Mouse (Mus musculus) embryonic fibroblast, embryonic 13.5 days (primary cell): Measurements from ENCODE around the gene B4gat1. TPM values are rescaled to one million over a fixed set of nuclear protein-coding genes. Genes with fewer than 3 reads are reported as not detected.
A peak's percentile ranks its signal among the peaks of the same experiment; 100 is the strongest.

ENCODE experiments used
- H3K27ac ChIP-seq: 2 replicates; pipeline ENCODE4 v1.5.1; 2012; ENCODE audit warnings: low read length, control low read depth, inconsistent platforms; ENCODE audit not compliant: insufficient read depth
- H3K4me1 ChIP-seq: 2 replicates; pipeline ENCODE4 v1.6.1; 2011; ENCODE audit warnings: low read length; ENCODE audit not compliant: control insufficient read depth, insufficient read depth
- H3K4me3 ChIP-seq: 2 replicates; pipeline ENCODE4 v1.5.1; 2011; ENCODE audit warnings: mild to moderate bottlenecking, control low read depth, low read length; ENCODE audit not compliant: insufficient read depth
- CTCF ChIP-seq: IDR thresholded peaks from 2 replicates; pipeline ENCODE4 v1.5.1; 2011; ENCODE audit warnings: mild to moderate bottlenecking, control low read depth, low read length, moderate library complexity, borderline replicate concordance; ENCODE audit not compliant: insufficient read depth
- POLR2A ChIP-seq: IDR thresholded peaks from 2 replicates; pipeline ENCODE4 v1.6.1; 2011; ENCODE audit warnings: low read depth, mild to moderate bottlenecking, control low read depth, low read length, moderate library complexity
- polyA plus RNA-seq: library from polyadenylated mRNA; stranded (reverse); fragments of >200 nt; gene quantifications from 2 replicates; pipeline ENCODE4 v1.2.4, GENCODE M21; 2011; ENCODE audit warnings: low read depth; ENCODE audit not compliant: missing spikeins, insufficient read length

Gene B4gat1
- polyA plus RNA-seq, 1 experiment = 31.4 TPM

DNA sequence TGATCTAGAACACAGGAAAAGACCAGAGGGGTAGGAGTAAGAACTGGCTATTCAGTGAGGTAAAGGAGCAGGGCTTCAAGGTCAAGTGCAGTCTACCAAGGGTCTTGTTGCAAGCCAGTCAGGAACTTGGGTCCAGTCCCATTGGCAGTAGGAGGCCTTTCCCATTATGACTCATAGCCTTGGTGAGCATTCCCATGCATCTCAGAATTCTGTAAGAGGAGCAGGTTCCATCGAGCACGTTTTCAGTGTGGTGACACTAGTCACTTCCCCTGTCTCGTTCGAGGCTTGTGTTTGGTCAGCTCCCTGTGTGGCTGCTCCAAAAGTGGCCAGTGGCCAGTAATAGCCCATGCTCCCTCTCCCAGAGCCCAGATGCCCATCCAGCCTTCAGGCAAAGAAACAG lies 6.9 kb downstream of the B4gat1 start:
- Histone ChIP-seq H3K27ac (0 out of 2 replicates have a peak overlapping the region, but pooled peaks have one; percentile 8), H3K4me3 (no peak overlapping the region), H3K4me1 (peaks cover 10% of the 10 kb centered on the region; the same call in 1 of the 2 replicates)
- TF ChIP-seq CTCF (no peak), POLR2A (no peak)

GRCm38 (mm10) chr19:5048138-5049056 lies 9.8 kb downstream of the B4gat1 start:
- Histone ChIP-seq H3K4me1 (0 out of 2 replicates have a peak, but pooled peaks cover 7% of the 10 kb centered on the region), H3K27ac (no peak overlapping the region), H3K4me3 (no peak overlapping the region)
- TF ChIP-seq CTCF (no peak), POLR2A (no peak)

DNA sequence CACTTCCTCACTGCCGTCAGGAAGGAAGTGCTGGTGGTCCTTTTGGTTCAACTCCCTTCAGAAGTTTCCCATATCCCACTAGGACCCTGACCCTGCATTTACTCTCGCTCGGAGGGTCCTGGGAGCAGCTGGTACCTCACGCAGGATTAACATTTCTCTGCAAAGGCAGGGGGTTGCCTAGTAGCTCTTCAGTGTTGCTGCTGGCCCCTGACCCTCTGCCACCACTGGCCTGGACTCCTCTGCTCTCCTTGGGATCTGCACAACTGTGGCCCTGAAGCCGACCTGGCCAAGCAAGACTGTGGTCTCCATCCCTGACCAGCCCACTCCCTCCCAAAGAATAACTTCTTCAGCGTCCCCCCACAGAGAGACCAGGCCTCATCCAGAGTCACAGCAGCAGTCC lies 10.7 kb downstream of the B4gat1 start:
- TF ChIP-seq POLR2A (no peak), CTCF (no peak)
- Histone ChIP-seq H3K4me3 (no peak overlapping the region), H3K4me1 (0 out of 2 replicates have a peak, but pooled peaks cover 7% of the 10 kb centered on the region), H3K27ac (peak overlapping the region; percentile 65)

GRCm38 (mm10) chr19:5050047-5050905 lies 11.7 kb downstream of the B4gat1 start, which contains the start of gene Rin1:
TSS of gene Rin1 (plus strand) at chr19:5050481.
- H3K4me3 ChIP-seq = peak within 1 kb of the TSS; percentile 69
- TF ChIP-seq POLR2A (peak; percentile 88), CTCF (no peak)
- H3K4me1 ChIP-seq = 0 out of 2 replicates have a peak, but pooled peaks cover 7% of the 10 kb centered on the region
- peak within 1 kb of the TSS; percentile 87 for H3K27ac ChIP-seq

- H3K27ac ChIP-seq = peak overlapping the region; percentile 87
- no peak for TF ChIP-seq CTCF
- no peak; the same call in 1 of the 2 replicates for TF ChIP-seq POLR2A
Observed at GRCm38 (mm10) chr19:5051031-5051430, 12.4 kb downstream of the B4gat1 start.

GRCm38 (mm10) chr19:5051515-5051914 lies 12.9 kb downstream of the B4gat1 start:
- H3K4me3 ChIP-seq = peak overlapping the region; percentile 69
- H3K27ac ChIP-seq = peak overlapping the region; percentile 87
- TF ChIP-seq POLR2A = peak; percentile 42; the same call in 1 of the 2 replicates
- TF ChIP-seq CTCF = no peak
- 0 out of 2 replicates have a peak, but pooled peaks cover 2% of the 10 kb centered on the region for H3K4me1 ChIP-seq

More at GRCm38 (mm10) chr19:5051031-5051430, 12.4 kb downstream of the B4gat1 start:
- Histone ChIP-seq H3K4me3 (peak overlapping the region; percentile 69), H3K4me1 (0 out of 2 replicates have a peak, but pooled peaks cover 2% of the 10 kb centered on the region)

DNA sequence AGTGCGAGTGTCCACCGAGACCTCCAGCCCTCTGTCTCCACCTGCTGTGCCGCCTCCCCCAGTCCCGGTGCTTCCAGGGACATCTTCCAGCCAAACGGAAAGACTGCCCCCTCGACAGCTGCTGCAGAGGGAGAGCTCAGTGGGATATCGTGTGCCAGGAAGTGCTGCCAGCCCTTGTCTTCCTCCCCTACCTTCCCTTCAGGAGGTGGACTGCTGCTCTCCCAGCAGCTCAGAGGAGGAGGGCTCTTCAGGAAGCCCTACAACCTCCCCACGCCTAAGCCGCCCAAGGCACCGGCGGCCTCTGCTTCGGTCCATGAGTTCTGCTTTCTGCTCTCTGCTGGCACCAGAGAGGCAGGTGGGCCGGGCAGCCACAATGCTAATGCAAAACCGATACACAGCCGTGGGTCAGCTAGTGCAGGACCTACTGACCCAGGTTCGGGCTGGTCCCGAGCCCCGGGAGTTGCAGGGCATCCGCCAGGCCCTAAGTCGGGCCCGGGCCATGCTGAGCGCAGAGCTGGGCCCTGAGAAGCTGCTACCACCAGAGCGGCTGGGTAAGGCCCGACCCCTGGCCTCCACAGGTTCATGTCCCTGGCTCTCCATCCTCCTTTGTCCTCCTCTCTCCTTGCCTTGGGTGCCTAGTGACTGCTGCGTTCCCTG lies 13.7 kb downstream of the B4gat1 start:
- Histone ChIP-seq H3K4me1 (0 out of 2 replicates have a peak, but pooled peaks cover 2% of the 10 kb centered on the region), H3K27ac (peak overlapping the region; percentile 10), H3K4me3 (peak overlapping the region; percentile 69)
- TF ChIP-seq POLR2A (peak; percentile 34; the same call in 1 of the 2 replicates), CTCF (no peak)

DNA sequence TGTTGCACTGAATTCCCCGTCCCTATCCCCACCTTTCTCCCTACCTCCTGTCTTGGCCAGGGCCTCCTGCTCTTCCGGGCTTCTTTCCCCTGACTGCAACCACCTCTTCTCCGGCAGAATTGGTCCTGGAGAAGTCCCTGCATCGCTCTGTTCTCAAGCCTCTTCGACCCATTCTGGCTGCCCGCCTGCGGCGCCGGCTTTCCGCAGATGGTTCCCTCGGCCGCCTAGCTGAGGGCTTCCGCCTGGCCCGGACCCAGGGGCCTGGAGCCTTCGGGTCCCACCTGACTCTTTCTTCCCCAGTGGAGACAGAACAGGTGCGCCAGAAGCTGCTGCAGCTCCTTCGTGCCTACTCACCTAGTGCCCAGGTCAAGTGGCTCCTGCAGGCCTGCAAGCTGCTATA lies 14.2 kb downstream of the B4gat1 start:
- Histone ChIP-seq H3K4me3 (peak overlapping the region; percentile 69), H3K27ac (peak overlapping the region; percentile 10; the same call in 1 of the 2 replicates), H3K4me1 (peaks cover 5% of the 10 kb centered on the region)
- TF ChIP-seq POLR2A = no peak
- no peak for TF ChIP-seq CTCF

DNA sequence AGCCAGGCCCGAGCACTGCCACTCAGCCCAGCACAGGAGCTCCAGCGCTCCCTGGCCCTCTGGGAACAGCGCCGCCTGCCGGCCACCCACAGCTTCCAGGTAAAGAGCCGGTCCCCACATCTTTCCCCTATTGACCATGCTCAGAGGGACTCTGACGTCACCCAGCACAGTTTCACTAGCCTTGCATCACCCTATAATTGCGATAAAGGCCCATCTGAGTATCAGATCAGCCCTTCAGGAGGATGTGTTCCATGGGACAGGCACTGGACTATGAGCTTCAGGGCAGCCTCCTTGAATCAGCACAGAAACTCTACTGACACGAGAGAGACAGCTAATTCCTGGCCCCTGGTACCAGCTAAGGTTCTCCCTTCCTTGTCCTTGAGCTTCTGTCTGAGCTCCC lies 15.3 kb downstream of the B4gat1 start:
- peaks cover 13% of the 10 kb centered on the region for H3K4me1 ChIP-seq
- peak overlapping the region; percentile 86 for H3K27ac ChIP-seq
- no peak overlapping the region for H3K4me3 ChIP-seq
- peak; percentile 56 for TF ChIP-seq CTCF
- TF ChIP-seq POLR2A = peak; percentile 67
